Mouse (Mus musculus) heart, embryonic 14.5 days (tissue): ENCODE measurements around the gene Zbtb17. TPM values are rescaled to one million over a fixed set of nuclear protein-coding genes. Genes with fewer than 3 reads are reported as not detected.

Source experiments
- ATAC-seq: fragments of 200-750 bp; cut with Nextera tagmentation; 2 replicates; pipeline ENCODE4 v1.8.0; 2017; ENCODE audit warnings: low read depth, moderate TSS enrichment; ENCODE audit not compliant: insufficient number of reproducible peaks, insufficient read depth, low FRiP score
- H3K27ac ChIP-seq, 2 experiments: fragments of 200-500 bp in 1 of 2; fragments of 300-500 bp in 1 of 2; sonication (generic) in 1 of 2; replicated peaks in 1 of 2; 2 replicates each; pipeline ENCODE4 v1.5.1; 2012 to 2014; ENCODE audit warnings: low read depth in 2 of 2, low read length in 2 of 2, control low read depth in 1 of 2, mild to moderate bottlenecking in 1 of 2, mixed read lengths in 1 of 2; ENCODE audit not compliant: control insufficient read depth in 1 of 2, insufficient read depth in 1 of 2
- H3K27me3 ChIP-seq: fragments of 300-500 bp; sonication (generic); 2 replicates; pipeline ENCODE4 v1.6.1; 2014; ENCODE audit warnings: mild to moderate bottlenecking, low read length, control low read depth; ENCODE audit not compliant: control insufficient read depth, insufficient read depth
- H3K36me3 ChIP-seq: fragments of 300-500 bp; sonication (generic); 2 replicates; pipeline ENCODE4 v1.6.1; 2014; ENCODE audit warnings: mild to moderate bottlenecking, control low read depth, low read length, mixed read lengths; ENCODE audit not compliant: control insufficient read depth, insufficient read depth
- H3K4me1 ChIP-seq, 2 experiments: fragments of 200-500 bp in 1 of 2; fragments of 300-500 bp in 1 of 2; sonication (generic) in 1 of 2; 2 replicates each; pipeline ENCODE4 v1.6.1; 2012 to 2014; ENCODE audit warnings: low read length in 2 of 2, control low read depth in 1 of 2, mixed read lengths in 1 of 2; ENCODE audit not compliant: control insufficient read depth in 2 of 2, insufficient read depth in 2 of 2
- H3K4me2 ChIP-seq: fragments of 300-500 bp; sonication (generic); 2 replicates; pipeline ENCODE4 v1.6.1; 2014; ENCODE audit warnings: mild to moderate bottlenecking, low read length
- H3K4me3 ChIP-seq, 2 experiments: fragments of 200-500 bp in 1 of 2; fragments of 300-500 bp in 1 of 2; sonication (generic) in 1 of 2; 2 replicates each; pipeline ENCODE4 v1.5.1; 2012 to 2014; ENCODE audit warnings: low read length in 2 of 2, mild to moderate bottlenecking in 2 of 2, control low read depth in 1 of 2, low read depth in 1 of 2, moderate library complexity in 1 of 2; ENCODE audit not compliant: control insufficient read depth in 1 of 2, insufficient read depth in 1 of 2
- H3K9ac ChIP-seq: fragments of 300-500 bp; sonication (generic); 2 replicates; pipeline ENCODE4 v1.6.1; 2014; ENCODE audit warnings: mild to moderate bottlenecking, low read length
- H3K9me3 ChIP-seq: fragments of 300-500 bp; sonication (generic); 2 replicates; pipeline ENCODE4 v1.6.1; 2016; ENCODE audit warnings: low read length, control low read depth; ENCODE audit not compliant: control insufficient read depth
- WGBS: fragments of 180-500 bp; shearing (Covaris S2); extraction: QIAGEN DNeasy Blood & Tissue Kit; methylation state at CpG from one replicate; pipeline ENCODE4 v1.1.7; 2014; 5-methylcytosine and 5-hydroxymethylcytosine counted together
- polyA plus RNA-seq: library from polyadenylated mRNA; unstranded; fragments of >200 nt; fragmentation: Nextera tagmentation; extraction: Ambion mirVana; gene quantifications from 2 replicates; pipeline ENCODE4 v1.2.1, GENCODE M21; 2014

Zbtb17 gene
- polyA plus RNA-seq, 1 experiment from 2014 or later = 18.8 TPM

DNA sequence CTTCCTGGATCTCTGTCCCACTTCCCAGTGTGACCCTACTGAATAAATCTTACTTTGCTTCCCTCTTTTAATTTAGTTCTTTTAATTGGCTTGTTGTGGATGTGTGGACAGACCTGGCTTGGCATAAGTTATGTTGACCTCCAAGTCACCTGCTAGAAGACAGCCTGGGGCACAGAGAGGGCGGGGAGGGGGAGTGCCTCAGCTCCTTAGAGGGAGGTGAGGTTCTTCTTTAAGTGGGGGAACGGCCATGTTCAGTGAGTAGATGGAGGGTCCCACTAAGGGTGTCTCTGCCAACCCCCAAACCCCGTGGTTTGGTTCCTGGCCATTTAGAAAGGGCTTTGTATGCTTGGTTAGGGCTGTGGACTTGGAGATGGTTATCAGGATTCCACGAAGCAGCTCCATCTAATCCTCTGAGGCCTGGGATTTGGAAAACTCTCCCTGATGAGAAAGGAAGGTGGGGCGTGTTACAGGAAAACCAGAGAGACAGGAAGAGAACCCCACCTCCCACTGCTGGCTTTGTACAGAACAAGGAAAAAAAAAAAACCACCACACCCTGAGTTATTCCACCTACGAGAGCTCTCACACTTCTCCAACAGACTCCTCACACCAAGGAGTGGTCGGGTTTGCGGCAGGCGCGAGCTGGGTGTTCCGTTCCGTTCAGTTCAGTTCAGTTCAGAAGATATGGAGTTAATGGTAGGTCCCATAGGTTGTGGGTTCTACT, 5.2 kb upstream of the Zbtb17 start:
- Histone ChIP-seq H3K9ac (no peak overlapping the region), H3K27ac (no peak overlapping the region), H3K4me2 (no peak overlapping the region), H3K36me3 (no peaks in the 10 kb centered on the region), H3K27me3 (no peaks in the 10 kb centered on the region), H3K9me3 (no peaks in the 10 kb centered on the region), H3K4me3 (no peak overlapping the region), H3K4me1 (peaks cover 3 to 11% of the 10 kb centered on the region in 2 experiments; a peak in 3 of 4 replicates)
- WGBS = 69% methylated on average over 12 of the region's 12 CpGs
- no peak for ATAC-seq

DNA sequence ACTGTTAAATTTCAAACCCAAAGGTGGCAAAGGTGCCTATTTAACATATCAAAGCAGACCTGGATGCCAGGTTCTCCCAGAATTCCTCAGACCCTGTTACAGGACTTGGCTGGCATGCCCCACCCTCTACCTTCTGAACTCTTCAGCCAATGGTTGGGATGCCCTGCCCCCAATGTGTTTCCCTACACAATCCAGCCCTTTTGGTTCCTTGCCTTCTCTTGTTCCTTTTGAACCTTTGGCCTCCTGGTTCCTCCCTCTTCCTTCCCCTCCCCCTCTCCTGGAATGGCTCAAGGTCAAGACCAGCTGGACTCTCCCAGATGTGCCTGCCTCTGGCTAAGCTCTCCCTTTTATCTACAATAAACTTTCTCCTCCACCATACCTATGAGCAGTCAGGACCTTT, 3.6 kb upstream of the Zbtb17 start:
- H3K27me3 ChIP-seq = no peaks in the 10 kb centered on the region
- no peak overlapping the region for H3K4me2 ChIP-seq
- no peak overlapping the region for H3K9ac ChIP-seq
- H3K27ac ChIP-seq = no peak overlapping the region
- H3K36me3 ChIP-seq = no peaks in the 10 kb centered on the region
- H3K9me3 ChIP-seq = no peaks in the 10 kb centered on the region
- ATAC-seq = no peak
- peaks cover 7 to 19% of the 10 kb centered on the region in 2 experiments for H3K4me1 ChIP-seq
- no peak overlapping the region for H3K4me3 ChIP-seq

DNA sequence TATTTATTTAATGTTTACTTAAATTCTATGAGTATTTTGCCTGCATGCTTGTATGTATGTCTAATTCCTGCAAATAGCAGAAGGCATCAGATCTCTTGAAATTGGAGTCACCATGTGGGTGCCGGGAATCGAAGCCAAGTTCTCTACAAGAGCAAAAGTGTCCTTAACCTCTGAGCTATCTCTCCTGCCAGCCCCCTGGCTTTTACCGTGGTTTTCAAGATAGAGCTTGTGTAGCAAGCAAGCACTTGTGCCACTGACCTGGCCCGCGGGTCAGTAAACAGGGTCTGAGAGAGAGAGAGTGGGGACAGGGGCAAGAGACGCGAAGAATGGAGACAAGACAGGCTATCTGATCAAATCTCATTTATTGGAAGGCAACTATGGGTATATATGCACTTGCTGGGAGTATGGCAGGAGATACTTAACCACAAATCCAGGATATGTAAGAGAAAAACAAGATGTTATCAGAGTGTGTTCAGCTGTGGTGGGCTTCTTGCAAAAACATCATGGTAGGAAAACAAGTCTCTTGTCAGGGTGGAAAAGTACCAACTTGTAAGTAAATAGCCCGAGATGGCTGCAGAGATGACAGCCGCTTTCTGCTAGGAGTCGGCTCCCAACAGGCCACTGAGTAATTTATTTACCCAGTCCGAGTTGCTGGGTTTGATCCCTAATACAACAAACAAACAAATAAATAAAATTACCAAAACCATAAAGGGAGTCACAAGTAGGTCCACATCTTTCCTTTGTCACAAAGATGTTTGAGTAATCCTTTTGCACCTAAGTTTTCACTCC, 619 bp upstream of the Zbtb17 start:
- H3K9me3 ChIP-seq = no peaks in the 10 kb centered on the region
- peaks cover 7 to 21% of the 10 kb centered on the region in 2 experiments for H3K4me1 ChIP-seq
- no peak for ATAC-seq
- 34% methylated on average over 11 of the region's 11 CpGs for WGBS
- no peaks in the 10 kb centered on the region for H3K27me3 ChIP-seq
- H3K27ac ChIP-seq = peak overlapping the region in 1 of 2 experiments; percentile 84; a peak in 2 of 4 replicates
- peak overlapping the region; percentile 85 to 100 for H3K4me3 ChIP-seq
- H3K4me2 ChIP-seq = peak overlapping the region; percentile 73
- peaks cover 19% of the 10 kb centered on the region for H3K36me3 ChIP-seq
- peak overlapping the region; percentile 98 for H3K9ac ChIP-seq

DNA sequence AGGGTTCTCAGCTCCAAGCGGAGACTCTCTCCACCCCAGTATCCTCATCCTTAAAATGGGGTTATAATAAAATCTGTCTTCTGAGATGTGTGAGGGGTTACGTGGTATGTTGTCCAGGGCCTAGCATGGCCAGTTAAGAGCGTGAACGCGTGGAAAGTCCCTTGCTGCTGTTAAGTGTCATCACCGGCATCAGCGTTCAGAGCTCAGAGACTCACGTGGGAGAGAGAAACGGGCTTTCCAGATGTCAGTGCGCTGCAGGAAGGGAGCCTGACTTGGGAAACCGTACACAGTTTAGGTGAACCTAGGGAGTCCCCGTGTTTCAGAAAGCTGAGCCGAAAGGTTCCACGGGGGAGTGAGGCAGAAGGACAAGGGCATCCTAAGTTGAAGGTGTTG, 870 bp downstream of the Zbtb17 start:
- H3K9me3 ChIP-seq = no peaks in the 10 kb centered on the region

DNA sequence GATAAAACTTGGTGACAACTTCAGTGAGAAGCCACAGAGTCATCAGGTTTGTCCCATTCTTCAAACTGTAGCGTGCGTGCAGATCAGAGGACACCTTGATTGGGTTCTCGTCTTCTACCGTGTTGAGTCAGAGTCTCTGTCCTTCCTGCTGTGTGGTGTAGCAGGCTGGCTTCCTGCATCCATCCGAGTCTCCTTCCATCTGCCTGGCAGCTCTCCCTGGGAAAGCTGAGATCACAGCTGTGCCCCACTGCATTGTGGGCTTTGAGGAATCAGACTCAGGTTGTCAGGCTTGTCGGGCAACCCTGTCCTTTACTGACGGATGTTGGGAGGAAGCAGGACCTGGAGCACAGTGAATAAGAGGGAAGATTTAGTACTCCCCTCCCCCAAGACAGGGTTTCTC, 1.8 kb downstream of the Zbtb17 start:
- no peak for ATAC-seq
- 60% methylated on average over 7 of the region's 7 CpGs for WGBS
- Histone ChIP-seq H3K9me3 (no peaks in the 10 kb centered on the region), H3K9ac (no peak overlapping the region), H3K27ac (no peak overlapping the region), H3K36me3 (peaks cover 31% of the 10 kb centered on the region), H3K4me1 (peaks cover 7 to 21% of the 10 kb centered on the region in 2 experiments), H3K4me2 (no peak overlapping the region), H3K4me3 (no peak overlapping the region), H3K27me3 (no peaks in the 10 kb centered on the region)

More for the DNA sequence above, 870 bp downstream of the Zbtb17 start:
- Histone ChIP-seq H3K27ac (no peak overlapping the region; a peak in 1 of 4 replicates), H3K27me3 (no peaks in the 10 kb centered on the region), H3K36me3 (peaks cover 26% of the 10 kb centered on the region), H3K9ac (peak overlapping the region; percentile 98), H3K4me1 (peaks cover 7 to 21% of the 10 kb centered on the region in 2 experiments), H3K4me3 (peak overlapping the region; percentile 85 to 100), H3K4me2 (peak overlapping the region; percentile 73)
- 14% methylated on average over 14 of the region's 14 CpGs for WGBS
- no peak for ATAC-seq

DNA sequence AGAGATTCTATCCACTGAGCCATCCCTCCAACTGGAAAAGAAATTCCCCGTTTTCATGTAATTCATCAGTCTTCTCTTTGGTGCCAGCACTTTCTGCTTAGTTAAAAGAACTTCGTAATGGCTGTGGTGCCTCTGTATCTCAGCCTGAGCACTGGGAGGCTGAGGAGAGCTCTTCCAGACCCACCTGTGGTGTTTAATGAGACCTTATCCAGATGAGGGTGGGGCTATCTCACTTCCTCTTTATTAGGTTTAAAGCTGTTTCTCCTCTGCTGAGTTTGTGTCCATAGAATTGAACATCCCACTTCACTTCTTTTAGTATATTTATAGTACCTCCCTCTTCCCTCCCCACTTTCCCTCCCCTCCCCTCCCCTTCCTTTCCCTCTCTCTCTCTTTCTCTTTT, 6.8 kb downstream of the Zbtb17 start:
- no peak overlapping the region for H3K9ac ChIP-seq
- H3K9me3 ChIP-seq = no peaks in the 10 kb centered on the region
- H3K36me3 ChIP-seq = peaks cover 49% of the 10 kb centered on the region
- no peak overlapping the region for H3K4me2 ChIP-seq
- 84% methylated on average over 2 of the region's 2 CpGs for WGBS
- H3K27me3 ChIP-seq = no peaks in the 10 kb centered on the region
- H3K4me3 ChIP-seq = no peak overlapping the region
- no peak for ATAC-seq
- no peak overlapping the region for H3K27ac ChIP-seq
- no peaks in the 10 kb centered on the region; a peak in 2 of 4 replicates for H3K4me1 ChIP-seq

DNA sequence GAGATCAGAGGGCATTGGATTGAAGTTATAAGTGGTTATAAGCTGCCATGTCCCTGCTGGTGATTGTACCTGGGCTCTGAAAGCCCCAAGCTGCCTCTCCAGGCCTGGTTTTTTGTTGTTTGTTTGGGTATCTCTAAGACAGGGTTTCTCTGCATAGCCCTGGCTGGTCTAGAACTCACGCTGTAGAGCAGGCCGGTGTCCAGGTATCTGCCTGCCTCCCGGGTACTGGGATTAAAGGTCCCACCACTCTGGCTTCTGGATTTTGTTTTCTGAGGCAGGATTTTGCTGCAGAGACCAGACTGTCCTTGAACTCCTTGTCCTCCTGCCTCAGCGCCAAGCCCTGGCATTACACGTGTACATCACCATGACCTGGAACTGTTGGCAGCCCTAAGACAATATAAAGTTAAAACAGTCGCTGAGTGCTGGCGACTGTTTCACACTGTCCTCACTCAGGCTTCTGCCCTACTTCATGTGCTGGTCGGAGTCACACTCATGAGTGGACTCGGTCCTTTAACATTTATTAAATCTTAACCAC, 7.5 kb downstream of the Zbtb17 start:
- WGBS = 94% methylated on average over 9 of the region's 9 CpGs
- H3K27ac ChIP-seq = no peak overlapping the region
- no peaks in the 10 kb centered on the region for H3K4me1 ChIP-seq
- no peak overlapping the region for H3K4me2 ChIP-seq
- no peaks in the 10 kb centered on the region for H3K9me3 ChIP-seq
- peaks cover 45% of the 10 kb centered on the region for H3K36me3 ChIP-seq
- H3K4me3 ChIP-seq = no peak overlapping the region
- no peak for ATAC-seq
- no peaks in the 10 kb centered on the region for H3K27me3 ChIP-seq
- H3K9ac ChIP-seq = no peak overlapping the region
